Mouse (Mus musculus) heart, postnatal 25 days (tissue): ENCODE measurements around the gene Zdhhc3. TPM values are rescaled to one million over a fixed set of nuclear protein-coding genes. Genes with fewer than 3 reads are reported as not detected.
A peak's percentile ranks its signal among the peaks of the same experiment; 100 is the strongest.

Source experiments
- DNase-seq: peaks from one replicate; pipeline ENCODE4 v3.0.0; 2022; ENCODE audit warnings: low spot score
- intact Hi-C: fragments of 180-260 bp; cut with DNase I; formaldehyde crosslinking; loops from one replicate; pipeline ENCODE4 v1.15.1; 2025
- total RNA-seq, 2 experiments: library from RNA; stranded (reverse); gene quantifications; 2 replicates each; pipeline ENCODE4 v1.2.3; 2021

The Zdhhc3 gene
- total RNA-seq, 2 experiments from 2014 or later: 42.8 TPM

DNA sequence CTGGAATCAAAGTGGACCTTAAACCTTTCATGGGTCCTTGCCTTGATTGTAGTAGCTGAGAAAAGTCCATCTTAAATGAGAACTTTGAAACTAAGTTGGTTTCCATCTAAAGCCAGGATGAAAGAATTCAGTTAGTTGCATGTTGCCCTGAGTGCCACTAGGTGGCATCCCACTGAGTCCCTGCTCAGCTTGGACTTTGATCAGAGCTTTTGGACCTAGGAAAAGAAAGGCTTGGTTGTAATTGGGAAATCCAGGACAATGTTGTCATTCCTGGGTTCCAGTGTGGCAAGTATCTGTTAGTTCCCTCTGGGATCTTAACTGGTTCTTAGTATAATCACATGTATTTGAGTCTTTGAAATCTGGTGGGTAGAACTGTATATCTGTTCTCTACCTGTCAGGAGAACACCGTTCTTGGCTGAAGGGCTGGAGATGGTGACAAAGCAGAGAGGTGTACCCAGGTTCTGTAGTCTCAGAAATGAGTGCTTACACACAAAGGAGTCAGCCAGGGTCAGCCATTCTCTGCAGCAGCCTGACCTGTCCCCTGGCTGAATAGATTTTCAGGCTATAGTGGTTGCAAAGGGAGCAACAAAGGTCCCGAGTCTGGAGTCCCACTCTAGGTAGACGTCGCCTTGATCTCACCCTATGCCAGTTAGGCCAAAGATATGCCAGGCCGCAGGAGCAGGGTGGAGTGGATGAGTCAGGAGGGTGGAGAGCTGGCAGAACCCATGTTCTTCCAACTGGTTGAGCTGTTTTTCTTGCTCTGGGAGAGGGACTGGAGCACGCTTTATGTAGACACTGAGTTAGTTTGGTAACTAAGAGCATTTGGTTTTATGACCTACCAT lies 10.8 kb upstream of the Zdhhc3 start:
- peak; percentile 9 for DNase-seq
- intact Hi-C loops: no loop called here

- intact Hi-C loops: no loop called here
- DNase-seq: no peak
Observed at GRCm38 (mm10) chr9:123123017-123123416, 10.0 kb upstream of the Zdhhc3 start.

GRCm38 (mm10) chr9:123115566-123115965 lies 2.6 kb upstream of the Zdhhc3 start:
- intact Hi-C loops: loop anchor here (5.0 to 10.0 kb wide), 2 partner anchors 93 to 381 kb away; partner anchors contain the start of gene Tmem42
- DNase-seq: no peak

DNA sequence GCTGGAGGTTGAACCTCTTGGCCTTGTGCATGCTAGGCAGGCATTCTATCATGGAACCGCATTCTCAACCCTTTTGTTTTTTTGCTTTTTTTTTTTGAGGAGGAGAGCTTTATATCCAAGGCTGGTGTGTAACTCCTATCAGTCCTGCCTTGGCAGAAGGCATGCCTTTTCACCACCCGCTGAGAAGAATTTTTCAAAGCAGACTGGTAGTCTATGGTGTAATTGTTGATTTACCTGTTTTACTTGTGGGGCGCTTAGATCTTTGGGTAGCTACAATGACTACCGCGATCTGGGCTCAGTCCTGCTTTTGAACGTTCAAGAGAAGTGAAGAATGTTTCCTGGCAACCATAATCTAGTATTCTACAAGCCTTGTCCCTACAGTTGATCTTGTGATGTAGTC lies 926 bp upstream of the Zdhhc3 start:
- DNase-seq: no peak
- intact Hi-C loops: loop anchor here (10.0 kb wide), 1 partner anchor 379 kb away; no protein-coding TSS in a partner anchor

DNA sequence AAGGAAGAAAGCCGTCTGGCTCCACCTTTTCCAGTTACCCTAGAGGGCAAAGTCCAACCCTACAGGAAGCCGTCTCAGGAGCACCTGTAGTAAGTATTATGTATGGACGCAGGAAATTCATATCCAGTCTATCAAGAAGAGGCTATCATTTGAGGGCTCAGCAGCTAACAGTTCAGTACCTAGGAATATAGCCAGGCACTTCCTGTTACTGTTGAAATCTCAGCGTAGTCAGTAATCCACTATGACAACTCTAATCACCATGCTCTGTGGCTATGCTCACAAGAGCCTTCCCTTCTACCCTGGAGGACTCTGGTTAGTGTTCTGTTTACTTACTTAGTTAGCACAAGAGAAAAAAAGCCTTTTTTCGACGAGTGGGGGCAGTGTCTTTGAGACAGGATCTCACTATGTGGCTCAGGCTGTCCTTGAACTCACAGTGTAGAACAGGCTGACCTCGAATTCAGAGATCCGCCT lies 1.2 kb downstream of the Zdhhc3 start:
- intact Hi-C loops: loop anchor here (10.0 kb wide), 1 partner anchor 377 kb away; no protein-coding TSS in a partner anchor
- no peak for DNase-seq

DNA sequence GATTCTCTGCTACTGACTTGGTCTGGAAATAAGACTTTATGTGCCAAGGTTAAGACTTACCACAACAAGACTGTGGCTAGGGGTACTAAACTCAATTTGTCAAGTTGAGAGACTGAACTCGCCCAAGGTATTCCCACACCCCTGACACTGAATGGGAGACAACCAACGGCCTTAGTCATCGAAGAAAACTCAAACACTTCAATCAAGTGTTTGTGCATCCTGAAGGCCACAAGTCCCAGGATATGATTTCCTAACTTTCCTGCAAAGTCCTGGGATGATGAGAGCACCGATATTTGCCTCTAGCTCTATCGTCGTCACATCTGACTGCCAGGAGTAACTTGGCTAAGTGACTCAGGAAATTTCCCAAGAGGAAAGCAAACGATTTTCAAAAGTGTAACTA lies 3.8 kb downstream of the Zdhhc3 start:
- intact Hi-C loops: no loop called here
- no peak for DNase-seq

GRCm38 (mm10) chr9:123107186-123107585 lies 5.8 kb downstream of the Zdhhc3 start:
- no peak for DNase-seq
- intact Hi-C loops: no loop called here

- intact Hi-C loops: no loop called here
- DNase-seq: no peak
Observed at GRCm38 (mm10) chr9:123104362-123104761, 8.6 kb downstream of the Zdhhc3 start.

GRCm38 (mm10) chr9:123103425-123103824 lies 9.6 kb downstream of the Zdhhc3 start:
- no peak for DNase-seq
- intact Hi-C loops: no loop called here

- intact Hi-C loops: no loop called here
- DNase-seq: no peak
Observed at GRCm38 (mm10) chr9:123099631-123100455, 13.2 kb downstream of the Zdhhc3 start.

GRCm38 (mm10) chr9:123090844-123091243 lies 22.2 kb downstream of the Zdhhc3 start:
- intact Hi-C loops: no loop called here
- no peak for DNase-seq

- intact Hi-C loops: loop anchor here (10.0 kb wide), 1 partner anchor 353 kb away; no protein-coding TSS in a partner anchor
- DNase-seq: no peak
Observed at GRCm38 (mm10) chr9:123087558-123087957, 25.4 kb downstream of the Zdhhc3 start.

DNA sequence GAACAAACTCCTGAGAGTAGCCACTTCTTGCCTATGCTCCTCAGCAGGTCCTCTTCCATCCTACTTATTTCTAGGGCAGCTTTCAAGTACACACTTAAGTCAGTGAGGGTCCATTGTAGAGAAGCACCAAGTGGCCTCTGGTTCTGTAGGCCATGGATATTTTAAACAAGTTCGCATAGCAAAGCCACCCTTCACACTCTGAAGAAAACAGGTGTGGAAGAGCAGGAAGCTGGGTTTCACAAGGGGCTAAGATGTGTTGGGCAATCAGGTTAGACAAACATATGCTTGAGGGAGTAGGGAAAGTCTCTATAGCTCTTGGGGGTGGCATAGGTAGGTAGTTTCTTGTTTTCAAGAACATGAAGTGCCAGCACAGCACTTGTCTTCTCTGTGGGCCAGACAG lies 27.6 kb downstream of the Zdhhc3 start:
- intact Hi-C loops: loop anchor here (10.0 kb wide), 1 partner anchor 351 kb away; no protein-coding TSS in a partner anchor
- no peak for DNase-seq

- intact Hi-C loops: loop anchor here (10.0 kb wide), 1 partner anchor 346 kb away; no protein-coding TSS in a partner anchor
- no peak for DNase-seq
Observed at GRCm38 (mm10) chr9:123080796-123081195, 32.2 kb downstream of the Zdhhc3 start.

GRCm38 (mm10) chr9:123080355-123080754 lies 32.6 kb downstream of the Zdhhc3 start:
- intact Hi-C loops: loop anchor here (10.0 kb wide), 1 partner anchor 346 kb away; no protein-coding TSS in a partner anchor

DNA sequence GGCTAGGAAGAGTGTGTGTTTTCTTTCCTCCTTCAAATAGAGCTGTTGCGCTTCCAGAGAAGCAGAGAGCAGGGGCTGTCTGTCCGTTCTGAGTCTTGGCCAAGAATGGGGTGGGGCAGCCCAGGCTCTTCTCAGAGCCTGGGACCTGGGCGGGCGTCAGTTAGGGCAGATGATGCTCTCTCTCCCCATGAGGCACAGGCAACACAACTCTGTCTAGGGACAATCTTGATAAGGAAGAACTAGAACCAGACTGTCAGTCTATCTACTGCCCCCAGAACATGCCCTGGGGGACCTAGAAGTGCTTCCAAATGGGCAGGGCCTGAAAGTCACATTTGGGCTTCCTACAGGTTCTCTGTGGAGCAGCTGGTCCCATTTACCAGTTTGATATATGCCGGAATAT lies 33.9 kb downstream of the Zdhhc3 start:
- intact Hi-C loops: no loop called here
- DNase-seq: no peak

More at GRCm38 (mm10) chr9:123080355-123080754, 32.6 kb downstream of the Zdhhc3 start:
- DNase-seq: no peak

DNA sequence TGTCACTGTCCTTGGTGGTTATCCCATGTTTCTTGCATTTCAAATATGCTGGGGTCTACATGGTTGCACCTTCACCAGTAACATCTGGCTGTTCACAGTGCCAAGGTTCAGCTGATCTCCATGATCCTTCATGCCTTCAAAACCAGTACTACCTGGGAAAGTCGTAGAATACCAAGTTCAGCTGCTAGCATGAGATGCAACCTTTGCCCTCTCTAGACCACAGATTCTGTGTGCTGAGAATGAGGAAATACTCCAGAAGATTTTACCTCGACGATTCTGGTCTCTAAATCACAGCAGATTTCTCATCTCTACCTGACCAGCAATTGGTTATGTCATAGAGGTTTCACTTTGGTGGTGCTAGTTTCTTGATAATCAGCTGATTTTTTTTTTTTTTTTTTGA lies 52.8 kb downstream of the Zdhhc3 start:
- DNase-seq: no peak
- intact Hi-C loops: no loop called here

DNA sequence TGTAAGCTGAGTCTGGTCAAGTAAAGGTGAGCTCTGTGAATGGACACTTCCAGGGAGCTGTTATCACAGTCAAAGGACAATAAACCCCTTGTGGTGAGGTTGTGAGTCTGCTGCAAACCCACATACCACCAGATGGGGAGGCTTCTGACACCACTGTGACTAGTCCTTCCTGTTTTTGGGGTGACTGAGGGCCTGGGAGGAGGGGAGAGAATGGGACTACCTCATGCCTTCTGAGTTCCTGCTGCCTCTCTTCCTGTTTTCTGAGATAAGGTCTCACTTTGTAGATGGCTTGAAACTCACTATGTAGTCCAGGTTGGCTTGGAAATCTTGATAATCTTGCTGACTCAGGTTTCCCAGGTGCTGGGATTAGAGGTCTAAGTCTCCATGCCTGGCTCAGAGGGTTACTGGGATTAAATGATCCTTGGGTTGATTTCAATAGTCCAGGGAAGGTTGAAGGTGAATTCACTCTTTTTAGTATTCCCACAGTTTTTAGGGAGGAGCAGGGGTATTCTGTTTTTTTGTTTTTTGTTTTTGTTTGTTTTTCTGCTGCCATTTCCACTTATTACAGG lies 54.2 kb downstream of the Zdhhc3 start:
- DNase-seq: no peak
- intact Hi-C loops: no loop called here

DNA sequence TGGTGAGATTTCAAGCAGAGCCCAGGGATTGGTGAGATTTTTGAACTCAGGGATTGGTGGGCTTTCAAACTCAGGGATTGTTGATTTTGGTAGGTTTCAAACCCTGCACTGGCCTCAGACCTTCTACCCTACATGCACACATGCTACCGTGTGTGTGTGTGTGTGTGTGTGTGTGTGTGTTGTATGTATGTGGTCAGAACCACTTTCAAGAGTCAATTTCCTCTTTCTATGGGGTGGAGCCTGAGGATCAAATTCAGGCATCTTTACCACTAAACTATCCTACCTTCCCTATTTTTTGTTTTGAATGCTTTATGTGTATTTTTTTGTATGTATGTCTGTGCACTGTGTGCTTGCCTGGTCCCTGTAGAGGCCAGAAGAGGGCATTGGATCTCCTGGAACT lies 65.3 kb downstream of the Zdhhc3 start:
- intact Hi-C loops: no loop called here
- no peak for DNase-seq

DNA sequence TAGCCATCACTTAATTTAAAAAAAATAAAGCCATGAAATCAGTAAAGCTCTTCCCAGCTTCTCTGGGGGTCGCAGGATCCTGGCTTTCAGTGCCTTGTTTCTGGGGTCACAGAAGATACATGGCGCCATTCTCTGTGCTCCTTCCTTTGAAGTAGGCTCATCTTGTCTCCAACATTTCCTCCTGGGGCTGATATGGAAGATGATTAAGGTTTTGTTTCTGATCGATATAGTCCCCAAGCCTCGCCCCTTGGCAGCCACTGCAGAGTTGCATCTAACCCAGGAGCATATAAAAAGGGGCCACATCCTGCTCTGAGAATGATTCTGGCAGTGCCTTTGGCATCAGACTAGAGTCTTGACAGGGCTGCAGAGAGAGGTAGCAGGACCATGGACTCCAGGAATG lies 78.6 kb downstream of the Zdhhc3 start, which contains the start of gene Tgm4:
Gene Tgm4, plus strand, starts transcription at position 301 of the 400 bp plus-strand sequence.
- intact Hi-C loops: no loop called here
- no peak for DNase-seq
